Mouse (Mus musculus): Measurements from ENCODE around the gene Rpsa. TPM values are rescaled to one million over a fixed set of nuclear protein-coding genes. Genes with fewer than 3 reads are reported as not detected.
A peak's percentile ranks its signal among the peaks of the same experiment; 100 is the strongest.

The Rpsa gene
- 1,210 and 1,323 TPM in 2 replicates for polyA plus RNA-seq (2015; fragmentation: Nextera tagmentation; extraction: Ambion mirVana)

DNA sequence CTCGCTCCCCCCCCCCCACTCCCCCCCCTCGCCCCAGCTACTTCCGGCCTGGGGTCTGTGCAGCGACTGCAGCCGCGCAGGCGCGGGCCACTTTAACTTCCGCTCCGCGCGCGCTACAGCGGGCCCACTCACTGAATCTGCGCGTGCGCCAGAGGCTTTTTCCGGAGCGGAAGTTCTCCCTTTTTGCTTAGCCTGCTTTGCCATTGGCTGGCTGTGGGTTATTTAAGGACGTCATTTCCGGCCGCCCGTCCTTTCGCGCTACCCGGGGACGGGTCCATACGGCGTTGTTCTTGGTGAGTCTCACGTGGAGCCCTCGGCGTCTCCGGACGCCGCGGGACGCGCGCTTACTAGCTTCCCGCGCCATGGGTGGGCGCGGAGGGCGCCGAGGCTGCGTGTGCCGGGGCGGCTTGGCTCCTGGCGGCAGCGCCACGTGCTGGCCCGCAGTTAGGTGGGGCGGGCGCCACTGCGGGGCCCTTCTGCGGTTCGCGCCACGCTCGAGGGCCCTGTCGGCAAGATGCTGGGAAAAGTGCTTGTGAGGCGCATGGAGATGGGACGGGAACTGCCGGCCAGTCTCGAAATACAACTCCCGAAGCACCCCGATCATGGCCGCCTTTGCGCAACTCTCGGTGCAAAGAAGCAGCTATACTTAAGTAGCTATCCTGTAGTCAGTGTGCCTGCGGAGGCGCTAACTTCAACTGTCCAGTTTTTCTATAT, at the start of gene Rpsa:
Rpsa (plus strand) TSS at position 152 of the 714 bp plus-strand sequence.
- Histone ChIP-seq H3K27me3 (ENCODE audit: insufficient read depth, low read length) (no peaks in the 10 kb centered on the region), H3K9me3 (replicated peaks; ENCODE audit: low read length) (no peaks in the 10 kb centered on the region), H3K36me3 (ENCODE audit: insufficient read depth, low read length) (peaks cover 34% of the 10 kb centered on the region), H3K27ac (peak within 1 kb of the TSS; percentile 91), H3K9ac (ENCODE audit: low read depth, low read length) (peak within 1 kb of the TSS; percentile 98), H3K4me2 (ENCODE audit: low read length) (peak within 1 kb of the TSS; percentile 72), H3K4me3 (replicated peaks; ENCODE audit: low read depth, low read length) (peak within 1 kb of the TSS; percentile 97), H3K4me1 (replicated peaks; ENCODE audit: insufficient read depth, low read length) (0 out of 2 replicates have a peak, but pooled peaks cover 8% of the 10 kb centered on the region)
- TF ChIP-seq CTCF (IDR thresholded peaks at IDR 0.05; ENCODE audit: low read depth), result no peak
- peak; percentile 97 for ATAC-seq (replicated peaks; ENCODE audit: low FRiP score, low read depth)
- WGBS, result under 1% methylated on average over 72 of the region's 72 CpGs
- peak; percentile 99 for DNase-seq (ENCODE audit: low spot score)

DNA sequence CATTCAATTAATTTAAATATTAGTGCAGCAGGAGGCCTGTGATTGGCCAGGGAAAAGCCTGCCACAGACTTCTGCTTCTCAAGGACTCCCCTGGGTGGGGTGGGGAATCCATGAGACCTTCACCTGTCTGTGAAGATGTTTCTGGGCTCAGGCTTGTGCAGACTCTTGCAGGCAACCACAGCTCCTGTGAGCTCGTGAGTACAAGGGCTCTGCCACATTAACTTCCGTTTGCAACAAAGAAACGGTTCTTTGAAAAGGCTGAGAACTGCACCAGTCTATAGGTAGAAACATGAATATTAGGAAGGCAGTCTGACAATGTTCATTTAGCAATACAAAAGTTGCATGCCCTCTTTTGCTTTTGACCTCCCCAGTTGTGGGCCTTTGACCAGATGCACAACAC, 49.2 kb upstream of the Rpsa start:
- TF ChIP-seq CTCF (IDR thresholded peaks at IDR 0.05; ENCODE audit: low read depth), result no peak
- DNase-seq (ENCODE audit: low spot score), result no peak
- no peak overlapping the region for H3K9ac ChIP-seq (ENCODE audit: low read depth, low read length)
- no peak overlapping the region for H3K27ac ChIP-seq
- 84% methylated on average over 3 of the region's 3 CpGs for WGBS
- H3K36me3 ChIP-seq (ENCODE audit: insufficient read depth, low read length), result no peaks in the 10 kb centered on the region
- no peak for ATAC-seq (replicated peaks; ENCODE audit: low FRiP score, low read depth)
- H3K4me1 ChIP-seq (replicated peaks; ENCODE audit: insufficient read depth, low read length), result no peaks in the 10 kb centered on the region
- H3K27me3 ChIP-seq (ENCODE audit: insufficient read depth, low read length), result no peaks in the 10 kb centered on the region
- no peaks in the 10 kb centered on the region for H3K9me3 ChIP-seq (replicated peaks; ENCODE audit: low read length)
- H3K4me3 ChIP-seq (replicated peaks; ENCODE audit: low read depth, low read length), result no peak overlapping the region
- H3K4me2 ChIP-seq (ENCODE audit: low read length), result no peak overlapping the region

DNA sequence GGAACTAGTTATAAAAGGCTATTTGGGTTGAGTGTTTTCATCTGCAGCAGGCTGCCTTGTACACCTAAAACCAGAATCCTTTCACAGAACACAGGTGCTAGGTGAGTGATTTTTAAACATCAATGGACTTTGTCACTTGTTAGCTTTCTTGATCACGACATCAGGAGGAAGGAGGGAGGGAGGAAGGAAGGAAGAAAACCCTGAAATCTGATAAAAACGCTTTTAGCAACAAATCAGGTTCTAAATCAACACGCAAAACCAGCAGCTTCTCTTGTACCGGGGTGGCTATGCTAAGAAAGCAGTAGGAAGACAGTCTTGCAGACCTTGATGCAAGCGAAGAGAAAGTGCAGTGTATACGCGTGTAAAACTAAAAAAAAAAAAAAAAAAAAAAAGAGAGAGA, 47.6 kb upstream of the Rpsa start:
- H3K9ac ChIP-seq (ENCODE audit: low read depth, low read length), result no peak overlapping the region
- H3K27ac ChIP-seq, result no peak overlapping the region
- ATAC-seq (replicated peaks; ENCODE audit: low FRiP score, low read depth) (no peak), DNase-seq (ENCODE audit: low spot score) (no peak)
- no peaks in the 10 kb centered on the region for H3K36me3 ChIP-seq (ENCODE audit: insufficient read depth, low read length)
- no peak overlapping the region for H3K4me3 ChIP-seq (replicated peaks; ENCODE audit: low read depth, low read length)
- no peak for TF ChIP-seq CTCF (IDR thresholded peaks at IDR 0.05; ENCODE audit: low read depth)
- H3K4me1 ChIP-seq (replicated peaks; ENCODE audit: insufficient read depth, low read length), result no peaks in the 10 kb centered on the region
- 66% methylated on average over 7 of the region's 7 CpGs for WGBS
- H3K4me2 ChIP-seq (ENCODE audit: low read length), result no peak overlapping the region
- no peaks in the 10 kb centered on the region for H3K27me3 ChIP-seq (ENCODE audit: insufficient read depth, low read length)
- no peaks in the 10 kb centered on the region for H3K9me3 ChIP-seq (replicated peaks; ENCODE audit: low read length)

DNA sequence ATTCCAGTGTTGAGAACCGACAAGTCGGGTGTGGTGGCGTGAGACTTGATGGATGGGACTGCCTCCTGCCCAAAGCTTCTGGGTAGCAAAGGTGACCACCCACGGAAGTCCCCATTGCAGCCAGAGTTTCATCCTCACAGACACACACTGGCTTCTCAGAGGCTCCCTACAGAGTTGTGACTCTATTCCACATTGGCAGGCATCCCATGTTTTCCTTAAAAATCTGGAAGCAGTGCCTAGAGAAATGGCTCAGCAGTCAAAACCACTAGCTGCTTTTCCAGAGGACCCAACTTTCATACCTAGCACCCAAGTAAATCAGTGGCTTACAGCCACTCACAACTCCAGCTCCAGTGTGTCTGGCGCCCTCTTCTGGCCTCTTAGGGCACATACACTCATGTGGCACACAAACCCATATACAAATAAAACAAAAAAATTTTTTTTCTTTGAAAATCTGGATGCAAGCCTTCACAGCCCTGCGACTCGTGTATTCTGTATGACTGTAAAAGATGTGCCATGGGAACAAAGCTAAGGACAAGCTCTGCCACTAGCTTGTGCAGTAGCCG, 46.9 kb upstream of the Rpsa start:
- no peak for DNase-seq (ENCODE audit: low spot score)

DNA sequence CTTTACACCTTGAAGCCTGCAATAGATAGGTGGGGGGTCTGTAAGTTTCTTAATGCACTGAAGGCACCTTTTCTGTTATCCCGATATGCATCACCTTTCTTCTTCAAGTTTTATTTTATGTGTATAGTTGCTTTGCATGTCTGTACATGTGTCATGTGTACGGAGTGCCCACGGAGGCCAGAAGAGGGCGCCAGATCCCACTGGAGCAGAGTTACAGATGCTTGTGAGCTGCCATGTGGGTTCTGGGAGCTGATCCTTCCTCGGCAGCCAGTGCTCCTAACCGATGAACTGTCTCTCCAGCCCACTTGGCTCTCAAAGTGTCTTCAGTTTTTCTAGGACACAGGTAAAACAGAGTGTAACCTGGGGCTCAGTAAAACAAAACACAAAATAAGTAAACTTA, 46.2 kb upstream of the Rpsa start:
- H3K27ac ChIP-seq, result no peak overlapping the region
- no peaks in the 10 kb centered on the region for H3K36me3 ChIP-seq (ENCODE audit: insufficient read depth, low read length)
- H3K9me3 ChIP-seq (replicated peaks; ENCODE audit: low read length), result no peaks in the 10 kb centered on the region
- H3K27me3 ChIP-seq (ENCODE audit: insufficient read depth, low read length), result no peaks in the 10 kb centered on the region
- peak; percentile 40 for TF ChIP-seq CTCF (IDR thresholded peaks at IDR 0.05; ENCODE audit: low read depth)
- H3K9ac ChIP-seq (ENCODE audit: low read depth, low read length), result no peak overlapping the region
- whole genome bisulfite sequencing, result 83% methylated on average over 6 of the region's 6 CpGs
- no peak for DNase-seq (ENCODE audit: low spot score)
- ATAC-seq (replicated peaks; ENCODE audit: low FRiP score, low read depth), result no peak
- no peak overlapping the region for H3K4me2 ChIP-seq (ENCODE audit: low read length)
- no peak overlapping the region for H3K4me3 ChIP-seq (replicated peaks; ENCODE audit: low read depth, low read length)
- no peaks in the 10 kb centered on the region for H3K4me1 ChIP-seq (replicated peaks; ENCODE audit: insufficient read depth, low read length)

More for the DNA sequence above, 46.9 kb upstream of the Rpsa start:
- no peak overlapping the region for H3K4me3 ChIP-seq (replicated peaks; ENCODE audit: low read depth, low read length)
- H3K36me3 ChIP-seq (ENCODE audit: insufficient read depth, low read length), result no peaks in the 10 kb centered on the region
- no peaks in the 10 kb centered on the region for H3K9me3 ChIP-seq (replicated peaks; ENCODE audit: low read length)
- H3K27me3 ChIP-seq (ENCODE audit: insufficient read depth, low read length), result no peaks in the 10 kb centered on the region
- ATAC-seq (replicated peaks; ENCODE audit: low FRiP score, low read depth), result no peak
- no peak overlapping the region for H3K9ac ChIP-seq (ENCODE audit: low read depth, low read length)
- H3K4me1 ChIP-seq (replicated peaks; ENCODE audit: insufficient read depth, low read length), result no peaks in the 10 kb centered on the region
- H3K27ac ChIP-seq, result no peak overlapping the region
- TF ChIP-seq CTCF (IDR thresholded peaks at IDR 0.05; ENCODE audit: low read depth), result peak; percentile 17; the same call in 1 of the 2 replicates
- no peak overlapping the region for H3K4me2 ChIP-seq (ENCODE audit: low read length)
- 82% methylated on average over 8 of the region's 8 CpGs for WGBS

DNA sequence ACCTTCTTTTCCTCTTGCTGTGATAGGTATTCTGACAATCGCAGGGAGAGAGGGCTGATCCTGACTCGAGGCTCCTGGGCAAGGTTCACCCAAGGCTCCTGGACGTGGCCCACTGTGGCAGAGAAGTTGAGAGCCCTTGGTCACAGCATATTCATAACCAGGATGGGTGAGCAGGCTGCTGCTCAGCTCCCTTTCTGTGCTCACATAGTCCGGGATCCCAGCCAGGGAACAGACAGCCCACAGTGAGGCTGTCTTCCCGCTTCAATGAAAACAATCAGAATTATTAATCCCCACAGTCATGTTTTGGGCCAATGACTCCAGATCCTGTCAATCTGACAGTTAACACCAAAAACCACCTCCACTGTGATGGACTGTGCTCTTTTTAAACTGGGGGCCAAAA, 45.5 kb upstream of the Rpsa start:
- no peaks in the 10 kb centered on the region for H3K9me3 ChIP-seq (replicated peaks; ENCODE audit: low read length)
- no peak overlapping the region for H3K27ac ChIP-seq
- H3K4me1 ChIP-seq (replicated peaks; ENCODE audit: insufficient read depth, low read length), result no peaks in the 10 kb centered on the region
- no peak overlapping the region for H3K4me2 ChIP-seq (ENCODE audit: low read length)
- H3K27me3 ChIP-seq (ENCODE audit: insufficient read depth, low read length), result no peaks in the 10 kb centered on the region
- H3K9ac ChIP-seq (ENCODE audit: low read depth, low read length), result no peak overlapping the region
- ATAC-seq (replicated peaks; ENCODE audit: low FRiP score, low read depth), result no peak
- no peak for TF ChIP-seq CTCF (IDR thresholded peaks at IDR 0.05; ENCODE audit: low read depth)
- no peak overlapping the region for H3K4me3 ChIP-seq (replicated peaks; ENCODE audit: low read depth, low read length)
- WGBS, result 77% methylated on average over 5 of the region's 5 CpGs
- no peaks in the 10 kb centered on the region for H3K36me3 ChIP-seq (ENCODE audit: insufficient read depth, low read length)
- DNase-seq (ENCODE audit: low spot score), result no peak
